Comparison of ENCODE assay signal across 21 mouse cellular contexts in genomic region chr5:43264696-43265095, GRCm38 (mm10).
"Had no signal": no experiment of that assay in that cellular context is flagged by ENCODE, and none has a peak within 500 bp of the region (broad histone marks: within the 10 kb centered on the region; RNA-seq: fewer than 3 reads in every experiment).

No protein-coding gene starts in this region.

- H3K27ac ChIP-seq: layer of hippocampus, adult 2 months; limb, embryonic 10.5 days; limb, embryonic 13.5 days; liver, embryonic 14.5 days; macrophage; midbrain, embryonic 12.5 days; midbrain, embryonic 15.5 days; neural tube, embryonic 12.5 days; neural tube, embryonic 15.5 days; stomach, postnatal 0 days had no signal

- H3K9me3 ChIP-seq: limb, embryonic 10.5 days; limb, embryonic 13.5 days; midbrain, embryonic 12.5 days; midbrain, embryonic 15.5 days; neural tube, embryonic 12.5 days; neural tube, embryonic 15.5 days had no signal

- H3K4me1 ChIP-seq: limb, embryonic 10.5 days; limb, embryonic 13.5 days; midbrain, embryonic 12.5 days; midbrain, embryonic 15.5 days; neural tube, embryonic 12.5 days had no signal

- H3K9ac ChIP-seq: limb, embryonic 13.5 days; liver, embryonic 14.5 days; liver, postnatal 0 days; lung, embryonic 14.5 days; midbrain, embryonic 12.5 days; midbrain, embryonic 15.5 days; neural tube, embryonic 12.5 days; neural tube, embryonic 15.5 days had no signal

- ATAC-seq: liver, postnatal 0 days; lung, postnatal 0 days; midbrain, embryonic 15.5 days had no signal

- H3K4me2 ChIP-seq: limb, embryonic 13.5 days; lung, embryonic 14.5 days; midbrain, embryonic 12.5 days; midbrain, embryonic 15.5 days; neural tube, embryonic 12.5 days; neural tube, embryonic 15.5 days had no signal

- DNase-seq: layer of hippocampus, adult 9-11 months; liver; liver, postnatal 0 days; lung, embryonic 14.5 days; right cerebral cortex, adult 18-20 months; right cerebral cortex, postnatal 14 days; right cerebral cortex, postnatal 4 days; thymus, adult 2 months; thymus, postnatal 14 days; thymus, postnatal 4 days had no signal

- H3K27me3 ChIP-seq: limb, embryonic 13.5 days; midbrain, embryonic 12.5 days; midbrain, embryonic 15.5 days; neural tube, embryonic 12.5 days; neural tube, embryonic 15.5 days had no signal

- H3K4me3 ChIP-seq: layer of hippocampus, adult 2 months; limb, embryonic 10.5 days; limb, embryonic 13.5 days; midbrain, embryonic 12.5 days; midbrain, embryonic 15.5 days; neural tube, embryonic 12.5 days; neural tube, embryonic 15.5 days had no signal

- H3K36me3 ChIP-seq: limb, embryonic 10.5 days; limb, embryonic 13.5 days; midbrain, embryonic 15.5 days; neural tube, embryonic 12.5 days; neural tube, embryonic 15.5 days had no signal
